Mouse (Mus musculus) kidney, postnatal 4 days (tissue): ENCODE measurements around the gene Ltbp3.

Experiments
- DNase-seq, 2 experiments: peaks; one replicate each; pipeline ENCODE4 v3.0.0; 2021; ENCODE audit warnings: mixed read lengths in 2 of 2

Ltbp3 gene

GRCm38 (mm10) chr19:5806809-5807205, 66.1 kb downstream of the Ltbp3 start:
- DNase-seq: peak in 1 of 2 experiments; percentile 43

- DNase-seq: no peak
Measured at GRCm38 (mm10) chr19:5807740-5808139, 67.0 kb downstream of the Ltbp3 start.
